ENCODE assay signal across 16 mouse cellular contexts in genomic region chr9:63979275-63979674, GRCm38 (mm10). TPM values are rescaled to one million over a fixed set of nuclear protein-coding genes. Genes with fewer than 3 reads are reported as not detected.
DNase-seq lines count a peak whose midpoint lies in the region; ATAC-seq lines count a peak whose summit lies in the region.
"Had no signal": no experiment of that assay in that cellular context is flagged by ENCODE, and none has a peak within 500 bp of the region (broad histone marks: within the 10 kb centered on the region; RNA-seq: fewer than 3 reads in every experiment).

No protein-coding gene starts in this region.

- WGBS in heart, embryonic 11.5 days (ENCODE audit: insufficient replicate concordance), result 20% methylated on average over 2 of the region's 2 CpGs
- WGBS in kidney, embryonic 16.5 days, result 54% methylated on average over 2 of the region's 2 CpGs
- WGBS in embryonic facial prominence, embryonic 13.5 days, result 57% methylated on average over 2 of the region's 2 CpGs
- WGBS in limb, embryonic 15.5 days, result 66% methylated on average over 2 of the region's 2 CpGs

- no peaks in the 10 kb centered on the region for H3K27me3 ChIP-seq in heart, embryonic 11.5 days (ENCODE audit: control insufficient read depth, insufficient read depth, low read length)
- H3K27me3 ChIP-seq in kidney, embryonic 16.5 days (ENCODE audit: insufficient read depth, low read length), result no peaks in the 10 kb centered on the region
- no peaks in the 10 kb centered on the region for H3K27me3 ChIP-seq in embryonic facial prominence, embryonic 13.5 days
- H3K27me3 ChIP-seq in limb, embryonic 15.5 days, result no peaks in the 10 kb centered on the region
- H3K27me3 ChIP-seq: forebrain, embryonic 12.5 days; intestine, embryonic 15.5 days had no signal

- 0 out of 2 replicates have a peak overlapping the region, but pooled peaks have one; percentile 17 for H3K9ac ChIP-seq in heart, embryonic 11.5 days (ENCODE audit: low read depth, low read length)
- no peak overlapping the region for H3K9ac ChIP-seq in kidney, embryonic 16.5 days (replicated peaks; ENCODE audit: low read length)
- H3K9ac ChIP-seq in embryonic facial prominence, embryonic 13.5 days, result peak overlapping the region; percentile 37; the same call in 1 of the 2 replicates
- no peak overlapping the region for H3K9ac ChIP-seq in limb, embryonic 15.5 days
- H3K9ac ChIP-seq: forebrain, embryonic 12.5 days; intestine, embryonic 15.5 days had no signal

- 0 out of 2 replicates have a peak overlapping the region, but pooled peaks have one; percentile 37 for H3K27ac ChIP-seq in heart, embryonic 11.5 days (ENCODE audit: low read depth, low read length)
- H3K27ac ChIP-seq in kidney, embryonic 16.5 days (ENCODE audit: low read length), result peak overlapping the region; percentile 89; the same call in 1 of the 2 replicates
- peak overlapping the region; percentile 93 for H3K27ac ChIP-seq in embryonic facial prominence, embryonic 13.5 days
- peak overlapping the region; percentile 83 for H3K27ac ChIP-seq in limb, embryonic 15.5 days
- H3K27ac ChIP-seq: left cerebral cortex, adult 2 months had no signal

- no peak overlapping the region for H3K4me3 ChIP-seq in heart, embryonic 11.5 days (ENCODE audit: low read depth, low read length)
- no peak overlapping the region for H3K4me3 ChIP-seq in kidney, embryonic 16.5 days (ENCODE audit: low read length)
- H3K4me3 ChIP-seq in embryonic facial prominence, embryonic 13.5 days, result no peak overlapping the region
- no peak overlapping the region for H3K4me3 ChIP-seq in limb, embryonic 15.5 days
- H3K4me3 ChIP-seq: forebrain, embryonic 12.5 days; intestine, embryonic 15.5 days; left cerebral cortex, adult 2 months had no signal

- H3K36me3 ChIP-seq in heart, embryonic 11.5 days (ENCODE audit: control insufficient read depth, insufficient read depth, low read length), result no peaks in the 10 kb centered on the region
- no peaks in the 10 kb centered on the region for H3K36me3 ChIP-seq in kidney, embryonic 16.5 days (ENCODE audit: insufficient read depth, low read length)
- H3K36me3 ChIP-seq in embryonic facial prominence, embryonic 13.5 days, result peaks cover 14% of the 10 kb centered on the region
- peaks cover 5% of the 10 kb centered on the region; the same call in 1 of the 2 replicates for H3K36me3 ChIP-seq in limb, embryonic 15.5 days
- H3K36me3 ChIP-seq: forebrain, embryonic 12.5 days; intestine, embryonic 15.5 days had no signal

- ATAC-seq in heart, embryonic 11.5 days (replicated peaks; ENCODE audit: insufficient number of reproducible peaks, low FRiP score, low TSS enrichment), result no peak
- no peak for ATAC-seq in kidney, embryonic 16.5 days (ENCODE audit: low FRiP score, low TSS enrichment)
- no peak for ATAC-seq in embryonic facial prominence, embryonic 13.5 days (ENCODE audit: insufficient number of reproducible peaks, insufficient read depth, low FRiP score, low TSS enrichment, low read depth)
- ATAC-seq in limb, embryonic 15.5 days (ENCODE audit: insufficient number of reproducible peaks, low FRiP score, low TSS enrichment, low read depth), result no peak
- ATAC-seq in activated CD4-positive, CD25-positive, alpha-beta regulatory T cell, adult 4 months, result no peak
- ATAC-seq: intestine, embryonic 15.5 days had no signal

- DNase-seq in heart, adult 8-10 months (ENCODE audit: low spot score), result no peak
- DNase-seq in kidney, postnatal 14 days, result no peak
- no peak for DNase-seq in cerebellum, adult 9-10 months
- DNase-seq: cerebellum, postnatal 14 days; lung, embryonic 14.5 days; midbrain, embryonic 14.5 days; right cerebral cortex, postnatal 4 days; thymus, adult 18-20 months had no signal

- no peaks in the 10 kb centered on the region for H3K9me3 ChIP-seq in heart, embryonic 11.5 days (replicated peaks; ENCODE audit: control insufficient read depth, low read length)
- no peaks in the 10 kb centered on the region for H3K9me3 ChIP-seq in kidney, embryonic 16.5 days (ENCODE audit: low read length)
- no peaks in the 10 kb centered on the region for H3K9me3 ChIP-seq in embryonic facial prominence, embryonic 13.5 days
- no peaks in the 10 kb centered on the region for H3K9me3 ChIP-seq in limb, embryonic 15.5 days
- H3K9me3 ChIP-seq: forebrain, embryonic 12.5 days; intestine, embryonic 15.5 days had no signal

- peaks cover 97% of the 10 kb centered on the region for H3K4me1 ChIP-seq in heart, embryonic 11.5 days (ENCODE audit: control insufficient read depth, insufficient read depth, low read length)
- peaks cover 81% of the 10 kb centered on the region for H3K4me1 ChIP-seq in kidney, embryonic 16.5 days (ENCODE audit: insufficient read depth, low read length)
- H3K4me1 ChIP-seq in embryonic facial prominence, embryonic 13.5 days, result peaks cover 100% of the 10 kb centered on the region
- peaks cover 91% of the 10 kb centered on the region for H3K4me1 ChIP-seq in limb, embryonic 15.5 days

- H3K4me2 ChIP-seq in heart, embryonic 11.5 days, result no peak overlapping the region
- 0 out of 2 replicates have a peak overlapping the region, but pooled peaks have one; percentile 43 for H3K4me2 ChIP-seq in kidney, embryonic 16.5 days (replicated peaks; ENCODE audit: low read depth, low read length)
- H3K4me2 ChIP-seq in embryonic facial prominence, embryonic 13.5 days, result peak overlapping the region; percentile 49
- H3K4me2 ChIP-seq in limb, embryonic 15.5 days, result no peak overlapping the region
- H3K4me2 ChIP-seq: forebrain, embryonic 12.5 days; intestine, embryonic 15.5 days had no signal

RNA-seq across cellular contexts. Expression of gene Smad6, which starts 42.6 kb away (rescaled TPM):
- polyA plus RNA-seq in heart, embryonic 11.5 days (2014; fragmentation: Nextera tagmentation; extraction: Ambion mirVana), result 30.5 and 31.6 TPM in 2 replicates
- 10 to 100 TPM; 10.9 to 16.5 (median 11.9) TPM for total RNA-seq in heart, adult 8-10 months (2022)
- polyA plus RNA-seq in kidney, embryonic 16.5 days (2015; fragmentation: Nextera tagmentation; extraction: Ambion mirVana), result 8.1 and 8.4 TPM in 2 replicates
- polyA plus RNA-seq in embryonic facial prominence, embryonic 13.5 days (2015; fragmentation: Nextera tagmentation; extraction: Ambion mirVana), result 16.7 and 17.4 TPM in 2 replicates
- 7.1 and 9.4 TPM in 2 replicates for polyA plus RNA-seq in limb, embryonic 15.5 days (2015; fragmentation: Nextera tagmentation; extraction: Ambion mirVana)
- not detected for polyA plus RNA-seq in activated CD4-positive, CD25-positive, alpha-beta regulatory T cell, adult 4 months (2017; shearing (Covaris generic))

Comparison
In these comparisons a context has a peak if more than half of its experiments do, and no peak if none do; other contexts are left out.
1. H3K27ac ChIP-seq: peak in every context shown above with its lines; median percentile 93 in embryonic facial prominence, embryonic 13.5 days; 89 in kidney, embryonic 16.5 days; 83 in limb, embryonic 15.5 days; 37 in heart, embryonic 11.5 days.
2. H3K4me2 ChIP-seq: peak in kidney, embryonic 16.5 days (single experiment) and embryonic facial prominence, embryonic 13.5 days (single experiment); none in heart, embryonic 11.5 days (single experiment) and limb, embryonic 15.5 days (single experiment).
3. H3K9ac ChIP-seq: peak in heart, embryonic 11.5 days (single experiment) and embryonic facial prominence, embryonic 13.5 days (single experiment); none in kidney, embryonic 16.5 days (single experiment) and limb, embryonic 15.5 days (single experiment).